Mouse (Mus musculus) spleen, adult 2 months (tissue): ENCODE data around the gene Sfr1.

Experiments
- CTCF ChIP-seq: fragments of 200-500 bp; IDR thresholded peaks from 2 replicates; pipeline ENCODE4 v1.5.1; 2011; ENCODE audit warnings: mild to moderate bottlenecking, inconsistent platforms; ENCODE audit not compliant: insufficient read depth, insufficient read length, insufficient replicate concordance; ENCODE audit errors: extremely low read depth
- POLR2A ChIP-seq: fragments of 200-500 bp; IDR thresholded peaks from 2 replicates; pipeline ENCODE4 v1.6.1; 2011; ENCODE audit warnings: low read depth, low read length, inconsistent platforms

GRCm38 (mm10) chr19:47710376-47710775 lies 21.1 kb upstream of the Sfr1 start:
- TF ChIP-seq POLR2A (no peak), CTCF (no peak)
